Comparison of ENCODE assay signal across 28 mouse cellular contexts in genomic region chr1:61151742-61152141, GRCm38 (mm10).
DNase-seq lines count a peak whose midpoint lies in the region; ATAC-seq lines count a peak whose summit lies in the region.
"Had no signal": no experiment of that assay in that cellular context is flagged by ENCODE, and none has a peak within 500 bp of the region (broad histone marks: within the 10 kb centered on the region; RNA-seq: fewer than 3 reads in every experiment).

No protein-coding gene starts in this region.

- H3K4me3 ChIP-seq in kidney, embryonic 16.5 days (ENCODE audit: low read length) = no peak overlapping the region
- H3K4me3 ChIP-seq: forebrain, embryonic 15.5 days; heart, adult 2 months; heart, embryonic 15.5 days; hindbrain, embryonic 15.5 days; liver, embryonic 15.5 days; lung, embryonic 15.5 days; megakaryocyte, embryonic 14.5 days; midbrain, embryonic 15.5 days; myocyte; neural tube, embryonic 13.5 days had no signal

- H3K4me1 ChIP-seq in kidney, embryonic 16.5 days (ENCODE audit: insufficient read depth, low read length) = 0 out of 2 replicates have a peak, but pooled peaks cover 2% of the 10 kb centered on the region
- H3K4me1 ChIP-seq: forebrain, embryonic 15.5 days; heart, embryonic 15.5 days; liver, embryonic 15.5 days; lung, embryonic 15.5 days; megakaryocyte, embryonic 14.5 days; midbrain, embryonic 15.5 days had no signal

- no peak overlapping the region for H3K4me2 ChIP-seq in kidney, embryonic 16.5 days (replicated peaks; ENCODE audit: low read depth, low read length)
- H3K4me2 ChIP-seq: forebrain, embryonic 15.5 days; heart, embryonic 15.5 days; hindbrain, embryonic 15.5 days; liver, embryonic 15.5 days; lung, embryonic 15.5 days; midbrain, embryonic 15.5 days; neural tube, embryonic 13.5 days had no signal

- H3K27me3 ChIP-seq in kidney, embryonic 16.5 days (ENCODE audit: insufficient read depth, low read length) = no peaks in the 10 kb centered on the region
- H3K27me3 ChIP-seq: forebrain, embryonic 15.5 days; heart, embryonic 15.5 days; hindbrain, embryonic 15.5 days; liver, embryonic 15.5 days; midbrain, embryonic 15.5 days; neural tube, embryonic 13.5 days had no signal

- ATAC-seq in kidney, embryonic 16.5 days (ENCODE audit: low FRiP score, low TSS enrichment) = no peak
- ATAC-seq: forebrain, embryonic 15.5 days; intestine, embryonic 16.5 days; midbrain, embryonic 15.5 days had no signal

- 56% methylated on average over 2 of the region's 2 CpGs for WGBS in kidney, embryonic 16.5 days

- no peak overlapping the region for H3K9ac ChIP-seq in kidney, embryonic 16.5 days (replicated peaks; ENCODE audit: low read length)
- H3K9ac ChIP-seq: forebrain, embryonic 15.5 days; heart, embryonic 15.5 days; hindbrain, embryonic 15.5 days; liver, embryonic 15.5 days; lung, embryonic 15.5 days; midbrain, embryonic 15.5 days; neural tube, embryonic 13.5 days had no signal

- no peak overlapping the region for H3K27ac ChIP-seq in kidney, embryonic 16.5 days (ENCODE audit: low read length)
- H3K27ac ChIP-seq: forebrain, embryonic 15.5 days; heart, adult 2 months; heart, embryonic 15.5 days; hindbrain, embryonic 15.5 days; liver, embryonic 15.5 days; lung, embryonic 15.5 days; midbrain, embryonic 15.5 days had no signal

- no peaks in the 10 kb centered on the region for H3K9me3 ChIP-seq in kidney, embryonic 16.5 days (ENCODE audit: low read length)
- H3K9me3 ChIP-seq: forebrain, embryonic 15.5 days; heart, embryonic 15.5 days; hindbrain, embryonic 15.5 days; liver, embryonic 15.5 days; lung, embryonic 15.5 days; megakaryocyte, embryonic 14.5 days; midbrain, embryonic 15.5 days; neural tube, embryonic 13.5 days had no signal

- DNase-seq in gastrocnemius, adult 18-20 months (ENCODE audit: low spot score) = peak; percentile 35
- DNase-seq in gastrocnemius, postnatal 4 days (ENCODE audit: low spot score in 2 of 2) = no peak
- DNase-seq in kidney, postnatal 14 days = peak; percentile 16
- peak; percentile 36 for DNase-seq in gastrocnemius, postnatal 25 days
- peak; percentile 74 for DNase-seq in yolk sac, embryonic 10.5 days (ENCODE audit: low spot score)
- no peak for DNase-seq in T-cell, adult 2 months (ENCODE audit: low spot score)
- DNase-seq in c-Kit-positive CD71-positive TER-119-positive erythroid progenitor cells, embryonic 14.5 days (ENCODE audit: low spot score) = no peak
- DNase-seq: adrenal gland, postnatal 25 days; cerebellum, adult 11 months; cerebellum, adult 9-11 months; heart, adult 2 months; heart, postnatal 36 days; kidney, adult 9 months; liver; lung, postnatal 36 days; right cerebral cortex, adult 18-20 months; right cerebral cortex, postnatal 4 days had no signal

- H3K36me3 ChIP-seq in kidney, embryonic 16.5 days (ENCODE audit: insufficient read depth, low read length) = no peaks in the 10 kb centered on the region
- H3K36me3 ChIP-seq: forebrain, embryonic 15.5 days; heart, embryonic 15.5 days; hindbrain, embryonic 15.5 days; liver, embryonic 15.5 days; lung, embryonic 15.5 days; midbrain, embryonic 15.5 days; neural tube, embryonic 13.5 days had no signal

Comparison
In these comparisons a context has a peak if more than half of its experiments do, and no peak if none do; other contexts are left out.
1. DNase-seq: peak in gastrocnemius, adult 18-20 months (single experiment), kidney, postnatal 14 days (single experiment), gastrocnemius, postnatal 25 days (single experiment) and yolk sac, embryonic 10.5 days (single experiment); none in gastrocnemius, postnatal 4 days (0 of 2), T-cell, adult 2 months (single experiment) and c-Kit-positive CD71-positive TER-119-positive erythroid progenitor cells, embryonic 14.5 days (single experiment).